15 mouse cellular contexts compared by ENCODE assay signal in genomic region chr6:116122881-116123280, GRCm38 (mm10).
DNase-seq lines count a peak whose midpoint lies in the region; ATAC-seq lines count a peak whose summit lies in the region.
"Had no signal": no experiment of that assay in that cellular context is flagged by ENCODE, and none has a peak within 500 bp of the region (broad histone marks: within the 10 kb centered on the region; RNA-seq: fewer than 3 reads in every experiment).

No protein-coding gene starts in this region.

- no peaks in the 10 kb centered on the region for H3K36me3 ChIP-seq in hindbrain, embryonic 16.5 days (ENCODE audit: control insufficient read depth, insufficient read depth, low read length)

- H3K4me1 ChIP-seq in hindbrain, embryonic 16.5 days (ENCODE audit: control insufficient read depth, insufficient read depth, low read depth, low read length), result no peaks in the 10 kb centered on the region
- H3K4me1 ChIP-seq: embryonic facial prominence, embryonic 10.5 days had no signal

- no peak overlapping the region for H3K27ac ChIP-seq in hindbrain, embryonic 16.5 days (ENCODE audit: low read depth, low read length)
- H3K27ac ChIP-seq: embryonic facial prominence, embryonic 10.5 days; forebrain, embryonic 13.5 days; heart, embryonic 13.5 days; hindbrain, embryonic 10.5 days; hindbrain, embryonic 14.5 days had no signal

- no peak overlapping the region for H3K4me2 ChIP-seq in hindbrain, embryonic 16.5 days (ENCODE audit: low read length)
- H3K4me2 ChIP-seq: forebrain, embryonic 13.5 days; heart, embryonic 13.5 days; hindbrain, embryonic 14.5 days had no signal

- H3K4me3 ChIP-seq in hindbrain, embryonic 16.5 days (ENCODE audit: low read length), result no peak overlapping the region
- H3K4me3 ChIP-seq: embryonic facial prominence, embryonic 10.5 days; forebrain, embryonic 13.5 days; heart, embryonic 13.5 days; hindbrain, embryonic 10.5 days had no signal

- no peaks in the 10 kb centered on the region for H3K9me3 ChIP-seq in hindbrain, embryonic 16.5 days (ENCODE audit: control insufficient read depth, low read length)
- H3K9me3 ChIP-seq: embryonic facial prominence, embryonic 10.5 days; forebrain, embryonic 13.5 days; heart, embryonic 13.5 days; hindbrain, embryonic 10.5 days had no signal

- H3K27me3 ChIP-seq in hindbrain, embryonic 16.5 days (replicated peaks; ENCODE audit: control insufficient read depth, insufficient read depth, low read length), result no peaks in the 10 kb centered on the region
- H3K27me3 ChIP-seq: forebrain, embryonic 13.5 days; heart, embryonic 13.5 days had no signal

- peak; percentile 56 for ATAC-seq in megakaryocyte, adult 5-6 weeks (ENCODE audit: poor library complexity, severe bottlenecking)
- no peak for ATAC-seq in hindbrain, embryonic 16.5 days
- ATAC-seq: activated CD4-positive, CD25-positive, alpha-beta regulatory T cell, adult 4 months; forebrain, embryonic 13.5 days; forebrain, postnatal 0 days had no signal

- intact Hi-C loops in heart, postnatal 14 days (cut with DNase I), result no loop called here

- no peak overlapping the region for H3K9ac ChIP-seq in hindbrain, embryonic 16.5 days (ENCODE audit: low read depth, low read length)
- H3K9ac ChIP-seq: forebrain, embryonic 13.5 days; forebrain, postnatal 0 days; heart, embryonic 13.5 days; hindbrain, embryonic 14.5 days had no signal

- DNase-seq in heart, adult 11 months, result peak; percentile 92
- no peak for DNase-seq in heart, postnatal 14 days
- DNase-seq in lung, adult 18-20 months, result peak; percentile 14 to 30
- DNase-seq in lung, postnatal 4 days, result no peak
- no peak for DNase-seq in gastrocnemius, postnatal 10 days
- DNase-seq: adrenal gland, postnatal 14 days; forebrain, postnatal 0 days had no signal

- 78% methylated on average over 1 of the region's 1 CpGs for WGBS in hindbrain, embryonic 16.5 days

Comparison
In these comparisons a context has a peak if more than half of its experiments do, and no peak if none do; other contexts are left out.
1. DNase-seq: peak in heart, adult 11 months (single experiment) and lung, adult 18-20 months (2 of 2); none in heart, postnatal 14 days (0 of 2), lung, postnatal 4 days (0 of 2) and gastrocnemius, postnatal 10 days (single experiment).